Mouse (Mus musculus) T-helper 17 cell (primary cell): ENCODE results near the gene Vmn1r117.
"Not testable (repeated sequence)": the region's sequence is repeated elsewhere in the genome, so short reads cannot be mapped to it uniquely, and the experiment has no call there.

Experiments
- in situ Hi-C, 2 experiments: fragments of 300-600 bp; cut with MboI, MseI; formaldehyde crosslinking; loops; 1 replicate in 1 of 2; 2 replicates in 1 of 2; pipeline ENCODE4 v1.15.1; 2025; ENCODE audit warnings: high pct_unique_total_duplicates in 2 of 2

Vmn1r117 gene

DNA sequence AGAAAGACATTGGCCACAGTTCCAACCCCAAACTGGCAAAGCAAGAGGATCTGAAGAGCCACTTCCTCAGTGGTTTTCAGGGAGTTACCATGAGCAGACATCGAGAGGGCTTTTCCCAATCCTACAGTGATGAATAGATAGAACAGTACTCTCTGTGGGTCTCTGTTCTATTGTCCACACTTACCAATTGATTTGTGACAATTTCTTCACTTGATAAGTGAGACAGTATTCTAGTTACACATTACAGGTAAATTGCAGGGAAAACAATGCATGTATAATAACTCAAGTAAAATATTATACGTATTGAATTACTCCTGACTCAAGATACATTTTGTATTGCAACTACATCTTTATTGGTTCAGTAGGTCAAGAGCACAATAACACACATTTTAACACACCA, at the start of gene Vmn1r117:
Gene Vmn1r117 (minus strand): TSS at position 101 of the 400 bp plus-strand sequence.
- in situ Hi-C loops = not testable (repeated sequence)

GRCm38 (mm10) chr7:20912247-20912646, 28.3 kb upstream of the Vmn1r117 start, which contains the start of gene Vmn1r118:
Vmn1r118 (minus strand) TSS chr7:20912347.
- in situ Hi-C loops = loop anchor here in 1 of 2 experiments (10.0 kb wide), 1 partner anchor 1323 kb away; no protein-coding TSS in a partner anchor

DNA sequence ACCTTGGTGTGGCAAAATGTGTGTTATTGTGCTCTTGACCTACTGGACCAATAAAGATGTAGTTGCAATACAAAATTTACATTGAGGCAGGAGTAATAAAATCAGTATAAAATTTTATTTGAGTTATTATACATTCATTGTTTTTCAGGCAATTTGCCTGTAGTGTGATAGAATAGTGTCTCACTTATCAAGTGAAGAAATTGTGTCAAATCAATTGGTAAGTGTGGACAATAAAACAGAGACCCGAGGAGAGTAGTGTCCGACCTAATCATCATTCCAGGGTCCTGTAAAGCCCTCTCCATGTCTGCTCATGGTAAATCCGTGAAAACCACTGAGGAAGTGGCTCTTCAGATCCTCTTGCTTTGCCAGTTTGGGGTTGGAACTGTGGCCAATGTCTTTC, 12.0 kb downstream of the Vmn1r117 start, which contains the start of gene Vmn1r116:
Gene Vmn1r116 (plus strand): TSS at position 301 of the 400 bp plus-strand sequence.
- in situ Hi-C loops = not testable (repeated sequence)

DNA sequence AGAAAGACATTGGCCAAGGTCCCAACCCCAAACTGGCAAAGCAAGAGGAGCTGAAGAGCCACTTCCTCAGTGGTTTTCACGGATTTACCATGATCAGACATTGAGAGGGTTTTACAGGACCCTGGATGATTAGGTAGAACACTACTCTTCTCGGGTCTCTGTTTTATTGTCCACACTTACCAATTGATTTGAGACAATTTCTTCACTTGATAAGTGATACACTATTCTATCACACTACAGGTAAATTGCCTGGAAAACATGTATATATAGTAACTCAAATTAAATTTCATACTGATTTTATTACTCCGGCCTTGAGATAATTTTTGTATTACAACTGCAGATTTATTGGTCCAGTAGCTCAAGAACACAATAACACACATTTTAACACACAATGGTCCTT, 39.0 kb downstream of the Vmn1r117 start, which contains the start of gene Vmn1r115:
Gene Vmn1r115 (minus strand): TSS at position 101 of the 400 bp plus-strand sequence.
- in situ Hi-C loops = loop anchor here in 1 of 2 experiments (10.0 to 25.0 kb wide), 2 partner anchors 480 to 683 kb away; partner anchors contain the start of gene Vmn1r94
